Mouse (Mus musculus) erythroblast, embryonic 14.5 days (primary cell): ENCODE results near the gene Shroom2.

Experiments used
- GATA1 ChIP-seq: IDR thresholded peaks from 2 replicates; pipeline ENCODE4 v1.6.1; 2012; ENCODE audit warnings: low read length, inconsistent platforms, mixed read lengths
- TAL1 ChIP-seq: IDR thresholded peaks from 3 replicates; pipeline ENCODE4 v1.6.1; 2012; ENCODE audit warnings: low read length, inconsistent platforms, mixed read lengths

- no peak for TF ChIP-seq GATA1
- no peak for TF ChIP-seq TAL1
Measured at GRCm38 (mm10) chrX:152755819-152756218, 13.4 kb downstream of the Shroom2 start.
